Mouse (Mus musculus) cerebellum, adult 18-20 months (tissue): Measurements from ENCODE around the gene Gm5150.
"Not testable (repeated sequence)": the region's sequence is repeated elsewhere in the genome, so short reads cannot be mapped to it uniquely, and the experiment has no call there.

ENCODE experiments used
- DNase-seq, 2 experiments: peaks; one replicate each; pipeline ENCODE4 v3.0.0; 2021

The Gm5150 gene

GRCm38 (mm10) chr3:16006215-16006614, at the start of gene Gm5150:
Gene Gm5150 (minus strand): TSS chr3:16006437.
- no peak for DNase-seq

GRCm38 (mm10) chr3:16051736-16052135, 45.5 kb upstream of the Gm5150 start:
- not testable (repeated sequence) for DNase-seq

GRCm38 (mm10) chr3:16047288-16047687, 41.1 kb upstream of the Gm5150 start:
- DNase-seq: no peak

GRCm38 (mm10) chr3:16043315-16043714, 37.1 kb upstream of the Gm5150 start:
- peak; percentile 5 to 15 for DNase-seq

GRCm38 (mm10) chr3:16024988-16025387, 18.8 kb upstream of the Gm5150 start:
- DNase-seq: peak; percentile 13 to 32

- no peak for DNase-seq
These were observed 16.0 kb upstream of the Gm5150 start for GRCm38 (mm10) chr3:16022214-16022613.

- DNase-seq: not testable (repeated sequence)
These were observed 8.2 kb upstream of the Gm5150 start for GRCm38 (mm10) chr3:16014456-16014855.

GRCm38 (mm10) chr3:16007827-16008226, 1.6 kb upstream of the Gm5150 start:
- DNase-seq: no peak

- DNase-seq: no peak
These were observed 2.2 kb downstream of the Gm5150 start for GRCm38 (mm10) chr3:16003890-16004633.

GRCm38 (mm10) chr3:15999479-15999878, 6.8 kb downstream of the Gm5150 start:
- DNase-seq: not testable (repeated sequence)

GRCm38 (mm10) chr3:15982216-15982615, 24.0 kb downstream of the Gm5150 start:
- no peak for DNase-seq

GRCm38 (mm10) chr3:15956921-15957320, 49.3 kb downstream of the Gm5150 start:
- no peak for DNase-seq
